Mouse (Mus musculus): ENCODE measurements at regions not wholly inside any gene's neighbourhood (a gene's known extent, or its start where the extent isn't known, plus 50 kb on each side); places are given as distances from the start of the nearest gene placed in this dataset.
"Not testable (repeated sequence)": the region's sequence is repeated elsewhere in the genome, so short reads cannot be mapped to it uniquely, and the experiment has no call there.

DNA sequence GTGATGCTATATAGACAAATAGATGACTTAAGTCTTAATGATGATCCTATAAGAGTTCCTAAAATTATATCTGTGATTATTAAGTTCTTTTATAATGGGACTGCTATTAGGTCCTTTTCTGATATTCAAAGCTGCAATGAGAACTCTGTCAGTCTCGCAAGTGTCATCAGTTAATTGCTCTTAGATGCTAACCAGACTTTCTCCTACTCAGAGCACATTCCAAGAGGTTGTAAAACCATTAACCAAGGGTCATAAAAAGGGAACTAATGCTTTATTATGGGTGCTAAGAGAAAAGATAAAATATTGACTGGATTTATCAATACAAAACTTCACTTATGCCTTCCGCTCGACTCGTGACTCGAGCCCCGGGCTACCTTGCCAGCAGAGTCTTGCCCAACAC, 66.3 kb upstream of the Cwc22 start:
- not testable (repeated sequence) for H3K4me1 ChIP-seq; H3K27ac ChIP-seq (replicated peaks); ATAC-seq (ENCODE audit: low FRiP score, low read depth); H3K27me3 ChIP-seq; H3K4me2 ChIP-seq (replicated peaks); H3K36me3 ChIP-seq; H3K9ac ChIP-seq (replicated peaks); H3K4me3 ChIP-seq; H3K9me3 ChIP-seq
- 97% methylated on average over 6 of the region's 6 CpGs for WGBS

DNA sequence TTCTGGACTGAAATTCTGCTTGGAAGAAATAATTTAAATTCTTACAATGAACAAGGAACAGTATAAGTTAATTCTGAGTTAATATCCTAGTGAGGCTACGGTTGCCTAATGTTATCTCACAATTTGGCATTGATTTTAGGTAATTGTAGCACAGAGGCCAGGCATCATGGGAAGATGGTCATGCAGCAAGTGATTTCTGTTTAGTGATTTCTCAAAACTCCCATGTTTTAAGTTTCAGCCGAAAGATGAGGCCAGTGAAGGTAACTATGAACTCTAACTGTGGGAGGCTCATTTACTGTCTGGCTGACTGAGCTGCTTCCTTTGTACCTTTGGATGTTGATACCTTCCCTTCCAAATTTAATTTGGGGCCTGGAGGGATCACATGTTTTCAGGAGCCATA, 65.6 kb upstream of the Cwc22 start:
- no peaks in the 10 kb centered on the region for H3K27me3 ChIP-seq
- WGBS, result 93% methylated on average over 2 of the region's 2 CpGs

DNA sequence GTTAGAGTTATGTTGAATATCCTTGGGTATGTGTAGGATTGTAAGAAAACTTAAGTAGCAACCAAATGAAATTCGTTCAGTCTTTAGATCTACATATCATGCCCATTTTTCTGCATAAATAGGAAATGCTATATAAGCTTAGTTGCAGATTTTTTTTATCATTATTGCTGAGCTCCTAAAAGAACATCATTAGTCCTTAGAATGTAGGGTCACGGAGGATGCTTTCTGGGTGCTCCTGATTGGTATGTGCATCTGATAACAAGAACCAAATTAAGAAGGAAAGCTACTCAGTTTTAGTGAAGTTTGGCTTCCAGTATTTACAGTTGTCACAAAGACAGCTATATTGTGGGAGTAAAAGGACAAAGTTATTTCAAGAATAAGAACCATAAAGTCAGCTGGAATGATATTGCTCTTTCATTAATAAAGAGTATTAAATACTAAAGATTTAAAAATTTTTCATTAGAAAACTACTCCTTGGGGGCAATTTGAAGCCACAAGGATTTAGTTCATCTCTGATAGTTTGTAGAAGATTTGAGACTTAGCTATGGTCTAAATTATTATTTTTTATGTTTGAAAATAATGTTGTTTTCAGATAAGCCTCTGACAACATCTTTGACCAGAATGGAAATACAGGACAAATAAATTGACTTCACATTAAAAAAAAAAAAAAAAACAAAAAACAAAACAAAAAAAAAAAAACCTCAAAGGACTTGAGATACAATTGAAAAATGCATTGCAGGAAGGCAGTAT, 65.1 kb upstream of the Cwc22 start:
- Histone ChIP-seq H3K9ac (replicated peaks) (no peak overlapping the region), H3K27me3 (no peaks in the 10 kb centered on the region), H3K4me1 (no peaks in the 10 kb centered on the region), H3K27ac (replicated peaks) (no peak overlapping the region), H3K36me3 (no peaks in the 10 kb centered on the region), H3K4me2 (replicated peaks) (no peak overlapping the region), H3K4me3 (no peak overlapping the region), H3K9me3 (no peaks in the 10 kb centered on the region)
- WGBS, result 89% methylated on average over 2 of the region's 2 CpGs
- no peak for ATAC-seq (ENCODE audit: low FRiP score, low read depth)

More for the DNA sequence above, 65.6 kb upstream of the Cwc22 start:
- H3K27ac ChIP-seq (replicated peaks), result no peak overlapping the region
- H3K4me2 ChIP-seq (replicated peaks), result no peak overlapping the region
- no peak overlapping the region for H3K9ac ChIP-seq (replicated peaks)
- no peaks in the 10 kb centered on the region for H3K36me3 ChIP-seq
- H3K4me1 ChIP-seq, result no peaks in the 10 kb centered on the region
- H3K4me3 ChIP-seq, result no peak overlapping the region
- ATAC-seq (ENCODE audit: low FRiP score, low read depth), result no peak
- no peaks in the 10 kb centered on the region for H3K9me3 ChIP-seq

DNA sequence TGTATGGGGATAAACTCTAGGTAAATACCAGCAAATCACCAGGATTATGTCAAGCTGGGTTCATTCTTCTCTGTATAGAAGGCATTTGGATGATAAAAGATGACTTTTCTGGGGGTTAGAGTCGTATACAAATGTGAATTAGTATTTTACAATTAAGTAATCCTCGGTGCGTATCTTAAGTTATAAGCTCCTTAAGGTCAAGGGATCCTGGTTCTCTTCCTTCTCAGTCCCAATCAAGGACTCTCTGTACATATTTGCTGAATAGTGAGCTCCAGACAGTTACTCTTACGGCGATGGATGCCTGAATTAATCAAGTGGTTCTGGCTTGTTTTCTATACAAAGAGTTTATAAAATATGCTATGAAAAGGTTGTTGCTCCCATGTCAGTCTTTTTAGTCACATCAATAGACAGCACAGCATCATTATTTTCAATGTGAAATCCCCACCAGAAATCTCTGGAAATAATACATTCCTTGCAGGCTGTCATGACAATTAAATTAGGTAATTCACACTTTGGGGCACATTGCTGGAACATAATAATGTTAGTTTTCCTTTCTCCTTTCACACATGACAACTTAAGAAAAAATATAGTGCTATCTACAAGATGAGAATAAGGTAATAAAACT, 64.0 kb upstream of the Cwc22 start:
- no peak for ATAC-seq (ENCODE audit: low FRiP score, low read depth)
- WGBS, result 78% methylated on average over 5 of the region's 5 CpGs

DNA sequence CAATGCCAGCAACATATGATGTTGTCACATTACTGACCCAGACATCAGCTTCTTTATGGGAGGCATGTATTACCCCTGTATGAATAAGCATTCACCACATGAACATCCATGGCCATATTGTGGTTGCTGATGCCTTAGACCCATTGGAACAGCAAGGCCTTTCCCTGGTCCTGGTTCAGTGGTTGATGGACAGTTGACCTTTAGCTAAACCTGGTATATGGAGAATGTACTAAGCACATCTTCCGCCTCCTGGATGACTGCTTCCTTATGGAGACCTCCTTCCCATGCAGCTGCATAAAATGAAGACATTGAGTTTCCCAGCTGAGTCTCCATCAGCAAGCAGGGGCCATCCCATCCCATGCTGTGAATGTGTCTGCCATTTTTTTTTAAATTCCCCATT, 61.9 kb upstream of the Cwc22 start:
- H3K4me3 ChIP-seq, result no peak overlapping the region
- 88% methylated on average over 1 of the region's 1 CpGs for WGBS
- no peaks in the 10 kb centered on the region for H3K27me3 ChIP-seq
- no peaks in the 10 kb centered on the region for H3K4me1 ChIP-seq
- no peak overlapping the region for H3K4me2 ChIP-seq (replicated peaks)
- H3K9me3 ChIP-seq, result no peaks in the 10 kb centered on the region
- H3K36me3 ChIP-seq, result no peaks in the 10 kb centered on the region
- no peak overlapping the region for H3K27ac ChIP-seq (replicated peaks)
- no peak for ATAC-seq (ENCODE audit: low FRiP score, low read depth)
- no peak overlapping the region for H3K9ac ChIP-seq (replicated peaks)

More for the DNA sequence above, 64.0 kb upstream of the Cwc22 start:
- no peaks in the 10 kb centered on the region for H3K9me3 ChIP-seq
- no peaks in the 10 kb centered on the region for H3K36me3 ChIP-seq
- H3K4me2 ChIP-seq (replicated peaks), result no peak overlapping the region
- no peaks in the 10 kb centered on the region for H3K4me1 ChIP-seq
- H3K27ac ChIP-seq (replicated peaks), result no peak overlapping the region
- no peaks in the 10 kb centered on the region for H3K27me3 ChIP-seq
- H3K9ac ChIP-seq (replicated peaks), result no peak overlapping the region
- H3K4me3 ChIP-seq, result no peak overlapping the region

DNA sequence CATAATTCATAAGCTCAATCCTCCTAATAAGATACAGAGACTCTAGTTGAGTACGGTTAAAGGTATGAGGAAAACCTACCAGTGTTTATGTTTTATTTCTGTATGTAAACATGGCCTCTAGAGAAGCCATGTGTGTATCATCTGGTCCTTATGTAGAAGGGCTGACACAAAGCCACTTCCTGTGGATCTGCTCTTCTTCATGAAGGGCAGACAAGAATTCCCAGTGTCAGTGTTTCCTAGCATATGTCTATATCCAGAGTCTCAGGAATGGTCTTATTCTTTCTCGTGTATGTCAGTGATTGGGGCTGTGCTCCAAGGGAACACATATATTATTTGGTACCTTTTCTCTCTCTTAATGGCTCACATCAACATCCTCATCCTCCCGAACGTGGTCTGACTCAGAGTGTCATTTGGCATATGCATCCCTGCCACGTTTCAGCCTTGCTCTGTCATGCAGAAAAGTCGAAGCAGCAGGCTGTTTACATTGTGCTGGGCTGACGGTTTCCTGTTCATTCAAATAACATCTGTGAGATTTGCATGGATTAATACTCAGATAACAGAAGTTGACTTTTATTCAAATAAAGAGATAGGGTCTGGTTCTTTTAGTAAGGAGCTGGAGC, 59.3 kb upstream of the Cwc22 start:
- no peaks in the 10 kb centered on the region for H3K9me3 ChIP-seq
- no peak for ATAC-seq (ENCODE audit: low FRiP score, low read depth)
- H3K4me3 ChIP-seq, result no peak overlapping the region
- H3K27ac ChIP-seq (replicated peaks), result no peak overlapping the region
- no peak overlapping the region for H3K9ac ChIP-seq (replicated peaks)
- H3K4me1 ChIP-seq, result no peaks in the 10 kb centered on the region
- 47% methylated on average over 7 of the region's 7 CpGs for WGBS
- H3K36me3 ChIP-seq, result no peaks in the 10 kb centered on the region
- H3K27me3 ChIP-seq, result no peaks in the 10 kb centered on the region
- no peak overlapping the region for H3K4me2 ChIP-seq (replicated peaks)

DNA sequence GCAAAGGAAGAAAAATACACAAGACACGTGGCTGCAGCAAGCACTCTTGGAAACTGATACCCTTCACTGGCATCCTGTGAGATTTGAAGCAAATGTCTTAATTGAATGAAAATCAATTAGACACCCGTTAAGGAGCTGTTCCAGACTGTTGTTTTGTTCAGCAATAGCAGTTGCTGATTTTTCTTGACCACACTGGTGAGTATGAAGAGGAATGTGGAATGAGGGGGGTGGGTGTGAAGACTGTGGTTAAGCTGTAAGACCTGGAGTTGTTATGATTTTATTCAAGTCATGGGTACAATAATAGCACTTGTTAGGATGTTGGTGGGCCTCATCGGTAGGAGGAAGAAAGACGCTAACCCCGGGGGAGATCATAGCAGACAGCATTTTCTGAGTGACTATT, 58.3 kb upstream of the Cwc22 start:
- no peak for ATAC-seq (ENCODE audit: low FRiP score, low read depth)
- Histone ChIP-seq H3K4me3 (no peak overlapping the region), H3K4me2 (replicated peaks) (no peak overlapping the region), H3K36me3 (no peaks in the 10 kb centered on the region), H3K9ac (replicated peaks) (no peak overlapping the region), H3K27me3 (no peaks in the 10 kb centered on the region), H3K9me3 (no peaks in the 10 kb centered on the region), H3K27ac (replicated peaks) (no peak overlapping the region), H3K4me1 (no peaks in the 10 kb centered on the region)
- WGBS, result 73% methylated on average over 5 of the region's 5 CpGs

Measured in midbrain, embryonic 12.5 days (tissue).